ENCODE assay signal across 20 mouse cellular contexts in the genomic region with DNA sequence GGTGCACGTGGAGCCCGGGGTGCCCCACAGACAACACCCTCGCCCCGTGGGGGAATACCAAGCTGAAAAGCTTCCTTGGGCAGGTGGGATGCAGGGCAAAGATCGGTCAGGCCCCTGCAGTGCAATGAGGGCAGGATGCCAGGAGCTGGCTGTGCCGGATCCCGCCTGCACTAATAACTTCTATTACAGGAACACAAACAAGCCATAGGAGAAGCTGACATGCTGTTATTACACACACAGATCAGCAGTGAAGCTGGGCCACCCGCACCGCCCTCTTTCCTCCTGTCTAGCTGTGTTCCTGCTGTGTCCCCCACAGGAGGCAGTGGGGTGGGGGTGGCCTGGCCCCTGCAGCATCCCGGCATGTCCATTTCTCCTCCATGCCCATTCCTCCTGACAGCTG. TPM values are rescaled to one million over a fixed set of nuclear protein-coding genes. Genes with fewer than 3 reads are reported as not detected.
DNase-seq lines count a peak whose midpoint lies in the region; ATAC-seq and TF ChIP-seq lines count a peak whose summit lies in the region.
"Had no signal": no experiment of that assay in that cellular context is flagged by ENCODE, and none has a peak within 500 bp of the region (broad histone marks: within the 10 kb centered on the region; RNA-seq: fewer than 3 reads in every experiment).

No protein-coding gene starts in this region.

- H3K36me3 ChIP-seq in hindbrain, embryonic 10.5 days = peaks cover 28% of the 10 kb centered on the region
- peaks cover 21% of the 10 kb centered on the region for H3K36me3 ChIP-seq in hindbrain, embryonic 16.5 days (ENCODE audit: control insufficient read depth, insufficient read depth, low read length)
- H3K36me3 ChIP-seq in myocyte (ENCODE audit: control insufficient read depth, insufficient read depth) = no peaks in the 10 kb centered on the region

- H3K4me2 ChIP-seq in hindbrain, embryonic 16.5 days (ENCODE audit: low read length) = no peak overlapping the region
- H3K4me2 ChIP-seq in myocyte (ENCODE audit: low read depth) = no peak overlapping the region
- H3K4me2 ChIP-seq: embryonic facial prominence, embryonic 13.5 days; forebrain, embryonic 12.5 days; heart, embryonic 11.5 days; heart, embryonic 15.5 days had no signal

- peaks cover 48% of the 10 kb centered on the region for H3K4me1 ChIP-seq in cerebellum, adult 2 months (ENCODE audit: control insufficient read depth, insufficient read depth, low read length)
- H3K4me1 ChIP-seq in hindbrain, embryonic 10.5 days (replicated peaks) = peaks cover 11% of the 10 kb centered on the region
- H3K4me1 ChIP-seq in hindbrain, embryonic 16.5 days (ENCODE audit: control insufficient read depth, insufficient read depth, low read depth, low read length) = peaks cover 8% of the 10 kb centered on the region

- H3K4me3 ChIP-seq in cerebellum, adult 2 months (replicated peaks; ENCODE audit: insufficient read depth, low read depth, low read length) = no peak overlapping the region
- H3K4me3 ChIP-seq in hindbrain, embryonic 10.5 days = no peak overlapping the region
- H3K4me3 ChIP-seq in hindbrain, embryonic 16.5 days (ENCODE audit: low read length) = no peak overlapping the region
- H3K4me3 ChIP-seq in myocyte = no peak overlapping the region
- H3K4me3 ChIP-seq: embryonic facial prominence, embryonic 13.5 days; forebrain, embryonic 12.5 days; heart, adult 2 months; heart, embryonic 15.5 days had no signal

- H3K9ac ChIP-seq in hindbrain, embryonic 16.5 days (ENCODE audit: low read depth, low read length) = no peak overlapping the region
- H3K9ac ChIP-seq: embryonic facial prominence, embryonic 13.5 days; forebrain, embryonic 12.5 days; forebrain, postnatal 0 days; heart, embryonic 15.5 days had no signal

- no peaks in the 10 kb centered on the region for H3K79me2 ChIP-seq in myocyte (ENCODE audit: control insufficient read depth, insufficient read depth)

- TF ChIP-seq POLR2A in cerebellum, adult 2 months (IDR thresholded peaks at IDR 0.05; ENCODE audit: borderline replicate concordance, insufficient read depth, low read length) = no peak
- TF ChIP-seq POLR2A in myocyte (IDR thresholded peaks at IDR 0.05; ENCODE audit: insufficient read length, low read depth) = no peak

- DNase-seq in cerebellum, adult 2 months = peak in 1 of 2 experiments; percentile 54
- no peak for DNase-seq in hindbrain, embryonic 10.5 days (ENCODE audit: low spot score)
- DNase-seq in layer of hippocampus, postnatal 36 days = peak; percentile 45 to 52
- DNase-seq in layer of hippocampus, postnatal 14 days (ENCODE audit: low spot score in 2 of 2) = no peak
- DNase-seq: adrenal gland, postnatal 10 days; forebrain, postnatal 0 days; gastrocnemius, postnatal 14 days; heart, adult 2 months; heart, postnatal 14 days had no signal

- ATAC-seq in cerebellum, adult (ENCODE audit: insufficient number of reproducible peaks, low FRiP score, low TSS enrichment) = no peak
- no peak for ATAC-seq in hindbrain, embryonic 16.5 days
- ATAC-seq: forebrain, postnatal 0 days; intestine, embryonic 16.5 days had no signal

- H3ac ChIP-seq in myocyte (ENCODE audit: control insufficient read depth, insufficient read length) = no peak overlapping the region

- WGBS in cerebellum, adult 2 months = 19% methylated on average over 10 of the region's 10 CpGs
- 72% methylated on average over 10 of the region's 10 CpGs for WGBS in hindbrain, embryonic 10.5 days
- WGBS in hindbrain, embryonic 16.5 days = 49% methylated on average over 10 of the region's 10 CpGs

- H3K27me3 ChIP-seq in cerebellum, adult 2 months (ENCODE audit: control insufficient read depth, insufficient read depth, low read length) = no peaks in the 10 kb centered on the region
- peaks cover 31% of the 10 kb centered on the region for H3K27me3 ChIP-seq in hindbrain, embryonic 10.5 days (ENCODE audit: insufficient read depth, poor library complexity, severe bottlenecking)
- H3K27me3 ChIP-seq in hindbrain, embryonic 16.5 days (replicated peaks; ENCODE audit: control insufficient read depth, insufficient read depth, low read length) = peaks cover 2% of the 10 kb centered on the region
- no peaks in the 10 kb centered on the region for H3K27me3 ChIP-seq in myocyte (ENCODE audit: control insufficient read depth, insufficient read depth, insufficient read length)

- no peak for TF ChIP-seq CTCF in cerebellum, adult 2 months (IDR thresholded peaks at IDR 0.05; ENCODE audit: borderline replicate concordance, insufficient read depth, low read depth, low read length)

- peak overlapping the region; percentile 46 for H3K27ac ChIP-seq in cerebellum, adult 2 months (ENCODE audit: insufficient read depth, low read length)
- H3K27ac ChIP-seq in hindbrain, embryonic 10.5 days = 0 out of 2 replicates have a peak overlapping the region, but pooled peaks have one; percentile 5
- no peak overlapping the region for H3K27ac ChIP-seq in hindbrain, embryonic 16.5 days (ENCODE audit: low read depth, low read length)
- H3K27ac ChIP-seq: embryonic facial prominence, embryonic 13.5 days; forebrain, embryonic 12.5 days; heart, adult 2 months; heart, embryonic 15.5 days had no signal

- H3K9me3 ChIP-seq in hindbrain, embryonic 10.5 days = no peaks in the 10 kb centered on the region
- no peaks in the 10 kb centered on the region for H3K9me3 ChIP-seq in hindbrain, embryonic 16.5 days (ENCODE audit: control insufficient read depth, low read length)
- H3K9me3 ChIP-seq: embryonic facial prominence, embryonic 13.5 days; forebrain, embryonic 12.5 days; heart, embryonic 15.5 days had no signal

TF ChIP-seq in myocyte, 11 proteins besides CTCF, POLR2A, EP300 and RAD21:
- TF ChIP-seq POLR2AphosphoS2 (IDR thresholded peaks at IDR 0.05; ENCODE audit: insufficient read length, low read depth) = peak; percentile 14
- TF ChIP-seq E2F4 (IDR thresholded peaks at IDR 0.05; ENCODE audit: insufficient read depth) = no peak
- no peak for TF ChIP-seq CEBPB (IDR thresholded peaks at IDR 0.05; ENCODE audit: insufficient read depth, poor library complexity, severe bottlenecking)
- TF ChIP-seq MYOG (IDR thresholded peaks at IDR 0.05; ENCODE audit: control insufficient read depth in 1 of 3, insufficient read depth in 1 of 3, insufficient read length in 2 of 3, low read depth in 2 of 3) = no peak

RNA-seq across cellular contexts. Expression of a gene that starts 3.6 kb away (rescaled TPM):
- polyA plus RNA-seq in cerebellum, adult 2 months (2012; rRNA removed) = 126 and 136 TPM in 2 replicates
- 4.6 and 9.8 TPM in 2 replicates for polyA plus RNA-seq in hindbrain, embryonic 10.5 days (2016; fragmentation: Nextera tagmentation; extraction: Ambion mirVana)
- 74.4 and 81.7 TPM in 2 replicates for polyA plus RNA-seq in hindbrain, embryonic 16.5 days (2015; fragmentation: Nextera tagmentation; extraction: Ambion mirVana)
- 10 to 100 TPM; 96.5 to 98.1 TPM for total RNA-seq in layer of hippocampus, postnatal 36 days (2021)
- total RNA-seq in layer of hippocampus, postnatal 14 days (2021) = 100 to 1,000 TPM; 100 to 105 TPM
- 0.42 TPM for polyA plus RNA-seq in myocyte (2012; fragmentation: generic; extraction: Trizol)
- total RNA-seq: heart, adult 2 months; hematopoietic stem cell, adult 5-6 weeks; MEL had no signal
- polyA plus RNA-seq: gonadal fat pad, adult 2 months; heart, embryonic 15.5 days had no signal

RNA-seq across cellular contexts. Expression of a gene that starts 8.2 kb away (rescaled TPM):
- 75.2 and 77.0 TPM in 2 replicates for polyA plus RNA-seq in cerebellum, adult 2 months (2012; rRNA removed)
- 16.9 and 26.7 TPM in 2 replicates for polyA plus RNA-seq in hindbrain, embryonic 10.5 days (2016; fragmentation: Nextera tagmentation; extraction: Ambion mirVana)
- 48.3 and 54.3 TPM in 2 replicates for polyA plus RNA-seq in hindbrain, embryonic 16.5 days (2015; fragmentation: Nextera tagmentation; extraction: Ambion mirVana)
- 10 to 100 TPM; 69.6 to 71.4 TPM for total RNA-seq in layer of hippocampus, postnatal 36 days (2021)
- 10 to 100 TPM; 63.9 to 70.2 TPM for total RNA-seq in layer of hippocampus, postnatal 14 days (2021)
- 21.8 TPM for polyA plus RNA-seq in myocyte (2012; fragmentation: generic; extraction: Trizol)

RNA-seq across cellular contexts. Expression of a gene that starts 14.3 kb away (rescaled TPM):
- 21.0 and 23.0 TPM in 2 replicates for polyA plus RNA-seq in cerebellum, adult 2 months (2012; rRNA removed)
- polyA plus RNA-seq in hindbrain, embryonic 10.5 days (2016; fragmentation: Nextera tagmentation; extraction: Ambion mirVana) = 7.1 and 8.6 TPM in 2 replicates
- 25.4 and 27.0 TPM in 2 replicates for polyA plus RNA-seq in hindbrain, embryonic 16.5 days (2015; fragmentation: Nextera tagmentation; extraction: Ambion mirVana)
- total RNA-seq in layer of hippocampus, postnatal 36 days (2021) = 100 to 1,000 TPM; 161 to 175 TPM
- total RNA-seq in layer of hippocampus, postnatal 14 days (2021) = 100 to 1,000 TPM; 170 to 173 TPM
- polyA plus RNA-seq in myocyte (2012; fragmentation: generic; extraction: Trizol) = 0.47 TPM

RNA-seq across cellular contexts. Expression of a gene that starts 30.9 kb away (rescaled TPM):
- 231 and 240 TPM in 2 replicates for polyA plus RNA-seq in cerebellum, adult 2 months (2012; rRNA removed)
- polyA plus RNA-seq in hindbrain, embryonic 10.5 days (2016; fragmentation: Nextera tagmentation; extraction: Ambion mirVana) = 276 and 320 TPM in 2 replicates
- 334 and 346 TPM in 2 replicates for polyA plus RNA-seq in hindbrain, embryonic 16.5 days (2015; fragmentation: Nextera tagmentation; extraction: Ambion mirVana)
- 100 to 1,000 TPM; 174 to 175 TPM for total RNA-seq in layer of hippocampus, postnatal 36 days (2021)
- total RNA-seq in layer of hippocampus, postnatal 14 days (2021) = 100 to 1,000 TPM; 169 to 174 TPM
- polyA plus RNA-seq in myocyte (2012; fragmentation: generic; extraction: Trizol) = 192 TPM

RNA-seq across cellular contexts. Expression of a gene that starts 40.8 kb away (rescaled TPM):
- polyA plus RNA-seq in cerebellum, adult 2 months (2012; rRNA removed) = 54.7 and 55.3 TPM in 2 replicates
- 85.4 and 106 TPM in 2 replicates for polyA plus RNA-seq in hindbrain, embryonic 10.5 days (2016; fragmentation: Nextera tagmentation; extraction: Ambion mirVana)
- polyA plus RNA-seq in hindbrain, embryonic 16.5 days (2015; fragmentation: Nextera tagmentation; extraction: Ambion mirVana) = 49.8 and 53.5 TPM in 2 replicates
- 10 to 100 TPM; 48.9 to 55.3 TPM for total RNA-seq in layer of hippocampus, postnatal 36 days (2021)
- total RNA-seq in layer of hippocampus, postnatal 14 days (2021) = 10 to 100 TPM; 52.6 TPM
- 139 TPM for polyA plus RNA-seq in myocyte (2012; fragmentation: generic; extraction: Trizol)

Comparison
In these comparisons a context has a peak if more than half of its experiments do, and no peak if none do; other contexts are left out.
1. DNase-seq: peak in layer of hippocampus, postnatal 36 days (2 of 2); none in hindbrain, embryonic 10.5 days (single experiment) and layer of hippocampus, postnatal 14 days (0 of 2).